Mouse (Mus musculus): ENCODE results near the gene 5730480H06Rik.

Gene 5730480H06Rik

DNA sequence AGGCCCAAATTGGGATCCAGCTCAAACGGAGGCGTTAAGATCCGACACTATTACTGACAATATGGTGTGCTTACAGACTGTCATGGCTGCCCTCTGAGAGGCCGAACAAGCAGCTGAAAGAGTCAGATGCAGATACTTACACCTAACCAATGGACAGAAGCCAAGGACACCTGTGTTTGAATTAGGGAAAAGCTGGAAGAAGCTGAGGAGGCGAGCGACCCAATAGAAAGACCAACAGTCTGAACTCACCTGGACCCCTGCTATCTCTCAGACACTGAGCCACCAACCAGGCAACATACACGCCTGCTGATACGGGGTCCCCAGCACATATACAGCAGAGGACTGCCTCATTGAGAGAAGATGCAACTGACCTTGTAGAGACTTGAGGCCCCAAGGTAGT lies at the start of gene 5730480H06Rik:
Gene 5730480H06Rik (plus strand): TSS at position 301 of the 400 bp plus-strand sequence.
- DNase-seq (ENCODE audit: low spot score), result no peak

DNA sequence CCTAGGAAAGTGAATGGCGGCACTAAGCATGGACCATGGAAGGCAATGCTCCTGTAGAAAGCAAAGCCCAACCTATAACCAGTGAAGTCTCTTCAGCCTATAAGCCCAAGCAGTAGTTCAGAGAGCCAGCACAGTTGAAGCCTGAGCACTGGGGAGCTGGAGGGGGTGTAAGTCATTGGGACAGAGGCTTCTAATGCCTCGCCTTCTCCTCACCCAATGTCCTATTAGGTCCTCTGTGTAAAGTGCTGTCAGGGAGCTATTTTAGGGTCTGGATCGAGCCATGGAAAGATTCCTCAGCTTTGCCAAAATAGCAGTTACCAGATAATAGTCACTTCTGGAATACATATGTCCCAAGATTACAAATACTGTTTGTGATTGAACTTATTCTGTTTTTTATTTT lies 26.6 kb upstream of the 5730480H06Rik start:
- DNase-seq (ENCODE audit: low spot score), result no peak

DNA sequence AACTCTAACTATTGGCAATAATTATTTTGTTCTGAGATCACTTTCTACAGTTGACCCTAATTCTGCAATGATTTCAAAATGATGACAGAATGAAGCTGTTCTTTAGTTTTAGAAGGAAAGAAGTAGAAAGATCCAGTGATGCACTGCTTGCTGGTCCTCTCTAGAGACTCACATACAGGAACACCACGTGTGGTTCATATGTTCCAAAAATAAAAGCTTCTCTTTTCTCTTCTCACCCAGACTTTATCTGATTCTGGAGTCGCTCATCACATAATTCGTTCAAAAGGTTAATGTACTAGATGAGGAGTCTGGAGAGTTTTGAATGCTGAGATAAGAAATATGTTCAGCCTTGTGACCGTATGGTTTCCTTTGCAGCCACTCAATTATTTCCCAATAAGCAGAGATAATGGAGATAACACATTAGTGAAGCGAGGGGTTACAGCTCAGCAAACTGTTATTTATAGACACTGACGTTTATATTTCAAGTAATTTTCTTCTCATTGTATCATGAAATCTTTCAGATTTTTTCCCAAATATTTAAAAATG lies 12.6 kb upstream of the 5730480H06Rik start:
- DNase-seq (ENCODE audit: low spot score), result no peak

DNA sequence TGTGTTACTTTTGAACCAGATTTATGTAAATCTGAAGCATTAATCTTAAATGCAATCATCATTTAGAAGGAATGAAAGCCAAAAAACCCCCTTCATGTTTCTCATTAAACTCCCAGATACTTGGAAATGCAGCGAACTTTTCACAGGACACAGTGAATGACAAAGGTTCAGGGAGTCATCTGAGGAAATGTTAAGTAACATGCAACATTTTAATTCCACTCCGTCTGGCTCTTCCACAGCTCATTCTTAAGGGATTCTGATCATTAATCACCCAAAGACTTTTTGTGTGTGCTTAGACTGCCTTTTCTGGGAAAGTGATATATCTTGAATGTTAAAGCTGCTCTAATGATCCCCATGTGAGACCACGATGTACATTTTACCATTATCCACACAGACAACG lies 7.2 kb upstream of the 5730480H06Rik start:
- no peak for DNase-seq (ENCODE audit: low spot score)

DNA sequence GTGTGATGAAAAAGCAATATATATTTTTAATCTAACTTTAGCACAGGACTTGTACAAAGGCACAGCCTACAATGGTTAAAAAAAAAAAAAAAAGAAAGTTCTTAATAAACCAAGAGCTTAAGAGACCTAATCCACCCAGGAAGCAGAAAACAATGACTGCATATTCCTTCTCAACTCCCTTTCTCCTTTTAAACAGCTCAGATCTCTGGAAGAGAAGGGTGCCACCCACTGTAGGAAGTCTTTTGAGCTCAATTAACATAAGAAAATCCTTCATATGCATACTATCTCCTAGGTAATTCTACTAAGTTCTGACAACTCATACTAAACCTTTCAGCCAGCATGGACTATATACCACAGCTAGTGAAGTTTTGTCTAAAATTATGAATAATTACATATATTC lies 1.5 kb upstream of the 5730480H06Rik start:
- no peak for DNase-seq (ENCODE audit: low spot score)

DNA sequence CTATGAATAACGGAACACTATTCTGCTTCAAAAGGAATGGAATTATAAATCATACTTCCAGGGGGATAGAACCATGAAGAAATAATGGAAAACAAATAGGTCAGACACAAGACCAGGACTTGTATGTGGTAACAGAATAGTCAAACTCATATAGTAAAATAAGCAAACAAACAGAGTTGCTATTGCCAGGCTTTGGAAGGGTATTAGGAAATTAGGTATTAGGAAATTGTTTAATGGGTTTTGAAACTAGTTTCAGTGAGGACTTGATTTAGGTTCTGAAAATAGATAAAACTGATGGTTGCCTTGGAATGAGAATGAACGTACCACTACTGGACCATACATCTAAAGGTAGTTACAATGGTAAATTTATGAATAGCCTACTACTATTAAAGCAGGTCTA lies 2.0 kb downstream of the 5730480H06Rik start:
- DNase-seq (ENCODE audit: low spot score), result no peak

DNA sequence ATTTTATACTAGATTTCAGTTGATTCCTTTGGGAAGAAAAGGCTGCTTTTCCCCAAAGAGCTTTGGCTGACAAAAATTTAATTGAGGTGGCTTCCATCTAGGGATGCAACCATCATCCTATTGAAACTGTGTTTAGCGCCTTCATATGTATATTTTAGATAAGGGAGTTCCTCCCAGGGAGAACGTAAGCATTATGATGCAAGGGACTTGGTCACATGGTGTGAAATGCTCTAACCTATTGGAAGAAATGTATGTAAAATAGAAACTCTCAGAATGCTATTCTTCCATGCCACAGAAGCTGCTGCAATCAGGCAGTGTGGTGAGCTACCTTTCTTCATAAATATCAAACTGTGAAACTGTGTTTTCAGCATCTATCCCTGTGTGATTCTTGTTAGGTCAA lies 3.1 kb downstream of the 5730480H06Rik start:
- DNase-seq (ENCODE audit: low spot score), result no peak

DNA sequence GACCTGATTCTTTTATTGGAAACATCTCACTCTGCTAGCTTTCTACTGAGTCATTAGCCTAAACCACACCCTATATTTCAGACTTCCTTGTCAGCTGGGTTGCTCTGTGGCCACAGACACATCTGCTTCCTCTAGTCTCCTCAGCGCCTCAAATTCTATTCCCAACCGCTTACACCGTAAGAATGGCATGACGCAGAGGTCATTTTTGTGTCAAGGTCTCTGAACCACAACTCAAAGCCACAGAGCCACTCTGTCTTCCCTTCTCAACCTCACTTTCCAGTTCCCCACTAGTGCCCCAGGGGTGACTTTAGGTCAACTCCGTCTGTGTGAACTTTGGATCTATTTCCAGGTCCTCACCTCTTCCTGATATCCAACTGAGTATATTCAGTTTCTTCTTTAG lies 3.7 kb downstream of the 5730480H06Rik start:
- DNase-seq (ENCODE audit: low spot score), result no peak

DNA sequence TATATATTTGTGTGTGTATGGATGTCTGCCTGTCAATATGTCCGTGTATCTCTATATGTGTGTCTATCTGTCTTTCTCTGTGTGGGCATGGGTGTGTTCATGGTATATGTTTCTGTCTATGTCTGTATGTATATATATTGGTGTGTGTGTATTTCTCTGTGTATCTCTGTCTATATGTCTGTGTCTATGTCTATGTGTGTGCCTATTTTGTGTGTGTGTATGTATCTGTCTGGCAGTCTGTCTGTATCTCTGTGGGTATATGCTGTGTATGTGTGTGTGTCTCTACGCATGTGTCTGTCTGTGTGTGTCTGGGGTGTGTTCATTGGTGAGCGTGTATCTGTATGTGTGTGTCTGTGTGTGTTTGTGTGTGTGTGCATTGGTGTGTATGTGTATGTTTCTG lies 5.7 kb downstream of the 5730480H06Rik start:
- no peak for DNase-seq (ENCODE audit: low spot score)

DNA sequence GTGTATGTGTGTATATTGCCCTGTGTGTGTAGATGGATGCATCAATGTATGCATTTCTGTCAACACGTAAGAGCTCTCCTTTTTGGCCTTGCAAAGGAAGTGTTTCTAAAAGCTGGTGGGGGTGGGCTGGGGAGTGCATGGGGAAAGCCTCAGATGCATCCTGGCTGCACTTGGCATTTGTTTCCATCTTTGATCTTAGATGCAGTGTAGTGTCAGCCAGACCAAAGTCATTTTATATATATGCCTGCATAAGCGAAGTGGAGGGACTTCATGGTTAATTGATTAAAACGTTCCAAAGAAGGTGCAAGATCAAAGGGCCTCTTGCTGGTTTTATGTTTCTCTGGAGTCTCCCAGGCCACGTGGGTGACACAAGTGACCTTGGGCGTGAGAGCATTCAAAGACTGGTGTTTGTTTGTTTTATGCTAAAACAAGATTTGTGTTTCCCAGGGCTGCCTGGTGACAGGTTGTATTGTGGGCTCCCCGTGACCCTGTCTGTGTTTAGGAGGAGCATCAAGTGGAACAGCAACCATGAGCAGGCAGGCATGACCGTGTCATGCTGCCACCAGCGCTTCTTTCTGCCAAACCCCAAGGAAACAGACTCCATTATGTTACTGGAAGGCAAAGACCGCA lies 6.2 kb downstream of the 5730480H06Rik start:
- DNase-seq (ENCODE audit: low spot score), result no peak

DNA sequence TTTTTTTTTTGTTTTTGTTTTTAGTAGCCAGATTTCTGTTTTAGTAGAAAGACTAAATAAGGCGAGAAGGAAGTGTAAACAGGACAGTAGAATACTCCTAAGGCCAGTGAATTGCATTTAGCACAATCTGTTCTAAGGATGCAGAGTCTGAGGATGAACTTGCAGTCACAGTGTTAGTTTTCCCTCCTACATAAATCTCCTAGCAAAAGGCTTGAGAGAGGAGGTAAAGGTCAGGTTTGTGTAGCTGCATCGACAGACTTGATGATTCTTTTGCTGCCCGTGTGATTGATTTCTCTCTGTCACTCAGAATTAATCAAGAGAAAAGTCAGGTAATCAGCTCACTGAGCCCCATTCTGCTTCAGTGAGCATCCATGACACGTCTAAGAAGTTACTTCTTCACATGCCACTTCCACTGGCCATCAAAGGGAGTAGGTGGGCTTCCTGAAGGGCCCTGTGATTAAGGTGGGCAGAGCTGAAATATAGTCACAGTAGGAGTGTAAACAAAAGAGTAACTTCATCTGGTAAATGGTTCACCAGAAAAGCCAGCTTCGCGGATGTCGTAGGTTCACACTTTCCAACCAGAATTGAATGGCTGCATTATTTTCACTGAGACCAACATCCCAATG lies 13.2 kb downstream of the 5730480H06Rik start:
- no peak for DNase-seq (ENCODE audit: low spot score)

DNA sequence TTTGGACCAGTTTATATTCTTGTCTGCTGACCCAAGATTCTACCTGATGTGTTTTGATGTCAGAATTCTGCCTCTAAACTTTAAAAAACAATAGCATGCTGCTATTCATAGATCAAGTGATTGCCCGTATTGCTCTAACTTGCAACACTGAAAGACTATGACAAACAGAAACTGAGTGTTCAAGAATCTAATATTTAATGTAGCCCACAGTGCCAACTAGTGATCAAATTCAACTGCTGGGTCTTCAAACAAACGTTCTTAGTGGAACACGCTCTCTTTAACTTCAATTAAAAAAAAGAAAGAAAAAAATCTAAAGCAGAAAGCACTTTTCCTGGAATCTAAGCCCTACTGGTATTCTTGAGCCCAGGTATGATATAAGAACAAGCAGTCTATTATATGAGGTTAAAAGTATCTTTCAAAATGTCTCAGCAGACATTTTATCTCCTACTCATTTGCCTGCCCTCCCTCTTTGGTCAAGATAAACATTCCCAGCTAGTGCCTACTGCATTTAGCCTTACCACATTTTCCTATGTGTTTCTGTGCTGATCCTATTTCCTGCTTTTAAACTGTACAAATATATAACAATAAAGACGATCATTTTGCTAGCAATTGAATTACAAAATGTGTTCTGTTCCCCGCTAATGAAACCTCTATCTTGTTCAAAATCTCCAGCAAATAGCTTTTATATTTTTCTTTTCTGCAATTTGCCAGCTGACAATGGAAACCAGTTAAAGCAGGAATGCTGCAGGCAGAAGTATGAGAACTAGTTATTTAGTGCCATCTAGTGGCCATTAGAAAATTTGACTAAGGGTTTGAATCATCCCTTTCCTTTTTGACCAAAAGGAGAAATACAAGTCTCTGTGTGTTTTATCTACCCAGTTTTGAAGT lies 17.6 kb downstream of the 5730480H06Rik start:
- peak; percentile 7 for DNase-seq (ENCODE audit: low spot score)

DNA sequence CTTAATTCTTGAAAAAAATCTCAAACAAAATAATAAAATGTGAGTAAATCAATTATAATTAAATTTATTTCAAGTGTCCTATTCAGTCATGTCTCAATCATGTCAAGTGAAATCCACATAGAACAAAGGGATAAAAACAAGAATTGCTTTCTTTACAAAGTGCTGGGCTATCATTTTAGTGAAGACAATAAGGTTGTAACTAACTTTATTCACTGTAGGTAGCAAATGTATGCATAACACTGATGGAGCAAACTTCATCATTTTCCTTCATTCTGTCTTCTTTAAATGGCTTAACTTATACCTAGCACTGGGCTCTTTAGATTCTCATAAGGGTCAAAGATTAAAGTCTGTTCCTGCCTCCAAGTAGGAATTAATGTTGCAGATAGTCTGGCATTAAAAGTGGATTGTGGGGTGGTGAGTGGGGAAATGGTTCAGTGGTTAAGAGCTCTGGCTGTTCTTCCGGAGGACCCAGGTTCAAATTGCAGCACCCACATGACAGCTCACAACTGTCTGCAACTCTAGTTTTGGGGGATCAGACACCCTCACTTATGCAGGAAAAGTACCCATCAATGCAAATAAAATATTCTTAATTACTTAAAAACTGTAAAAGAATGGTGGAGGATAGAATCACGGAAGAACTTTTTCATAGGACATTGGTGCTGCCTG lies 18.4 kb downstream of the 5730480H06Rik start:
- DNase-seq (ENCODE audit: low spot score), result no peak

DNA sequence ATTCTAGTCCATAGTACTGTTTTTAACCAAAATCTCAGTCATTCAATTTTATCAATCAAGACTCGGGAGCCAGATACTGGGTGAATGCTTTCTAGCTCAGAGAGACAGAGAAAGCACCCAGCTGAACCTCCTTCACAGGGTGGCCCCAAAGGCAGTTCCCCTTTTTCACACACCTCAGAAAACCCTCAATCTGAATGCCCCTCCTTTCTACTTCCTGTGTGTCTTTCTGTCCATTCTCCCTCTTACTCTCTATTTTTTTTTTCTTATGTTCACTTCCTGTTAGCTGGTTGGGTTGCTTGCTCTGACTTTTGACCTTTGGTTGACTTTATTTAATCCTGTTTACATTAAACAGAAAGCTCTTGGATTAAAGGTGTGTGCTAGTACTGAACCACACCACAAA lies 21.6 kb downstream of the 5730480H06Rik start:
- no peak for DNase-seq (ENCODE audit: low spot score)

DNA sequence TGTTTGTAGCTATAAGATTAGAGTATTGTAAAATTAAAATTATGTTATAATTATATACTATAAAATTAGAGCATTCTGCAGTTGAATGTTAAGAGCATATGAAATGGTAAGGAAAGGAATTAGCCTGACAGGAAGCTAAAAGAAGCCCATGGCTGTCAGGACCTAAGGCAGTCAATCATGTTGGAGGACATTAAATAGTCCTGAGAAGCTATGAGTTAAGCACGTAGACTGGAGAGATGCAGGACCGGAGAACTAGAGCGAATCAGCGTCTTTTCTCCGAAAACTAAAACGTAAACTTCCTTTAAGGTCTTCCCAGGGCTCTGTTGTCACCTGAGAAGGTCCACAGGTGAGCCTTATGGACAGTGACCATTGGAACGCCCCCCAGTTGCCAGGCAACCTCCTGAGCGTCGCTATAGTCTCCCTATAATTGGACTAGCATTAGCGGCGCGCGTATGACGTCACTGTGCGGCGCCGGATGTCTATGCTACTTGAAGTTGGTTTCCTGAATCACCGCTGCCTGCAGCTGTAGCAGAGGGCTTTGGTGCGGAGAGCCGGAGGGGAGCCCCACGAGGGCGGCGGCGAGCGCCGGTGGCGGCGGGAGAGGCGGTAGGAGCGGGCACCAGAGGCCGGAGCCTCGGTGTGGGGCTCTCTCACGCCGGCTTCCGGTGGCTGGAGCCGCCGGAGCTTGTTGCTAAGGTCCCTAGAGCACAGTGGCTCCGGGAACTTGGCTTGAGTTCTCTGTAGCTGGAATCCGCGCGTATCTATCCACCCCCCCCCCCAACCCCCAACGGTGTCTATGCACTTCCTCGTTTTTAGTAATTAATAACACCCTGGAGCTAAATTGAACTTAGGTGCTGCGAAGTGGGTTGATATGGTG lies 44.4 kb downstream of the 5730480H06Rik start:
- DNase-seq (ENCODE audit: low spot score), result peak; percentile 94

DNA sequence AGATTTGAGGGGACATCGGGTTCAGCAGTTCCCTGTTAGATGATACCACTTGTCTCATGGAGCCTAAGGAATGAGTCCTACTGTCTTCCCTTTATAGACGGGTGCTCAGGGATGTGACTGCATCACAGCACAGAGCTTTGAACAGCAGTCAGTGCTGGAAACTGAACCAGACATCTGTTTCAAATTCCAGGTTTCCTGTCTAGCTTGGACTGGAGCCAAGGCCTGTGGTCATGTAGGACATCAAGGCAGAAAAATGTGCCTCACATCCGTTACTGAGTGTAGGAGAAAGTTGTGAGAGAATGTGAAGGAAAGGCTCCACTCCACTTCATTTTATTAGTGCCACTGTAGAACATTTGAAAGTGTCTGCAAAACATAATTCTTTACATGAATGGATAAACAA lies 74.7 kb downstream of the 5730480H06Rik start:
- no peak for DNase-seq (ENCODE audit: low spot score)

DNA sequence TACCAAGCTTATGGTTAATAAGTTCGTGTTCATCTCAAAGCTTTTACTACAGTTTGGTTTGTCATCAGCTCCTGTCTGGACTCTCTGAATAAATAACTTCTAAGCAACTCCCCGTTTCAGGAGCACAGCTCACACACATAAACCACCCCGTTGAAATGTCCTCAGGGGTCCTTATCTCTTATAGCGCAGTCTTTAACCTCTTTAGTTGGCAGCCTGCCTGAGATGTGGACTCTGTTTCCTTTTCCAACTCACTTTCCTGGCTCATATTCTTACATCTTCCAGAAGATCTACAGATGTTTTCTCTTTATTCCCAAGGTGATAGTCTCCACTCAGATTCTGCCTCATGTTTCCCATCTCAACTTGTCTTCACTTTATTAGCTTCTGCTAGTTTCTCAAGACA lies 80.5 kb downstream of the 5730480H06Rik start:
- DNase-seq (ENCODE audit: low spot score), result no peak

DNA sequence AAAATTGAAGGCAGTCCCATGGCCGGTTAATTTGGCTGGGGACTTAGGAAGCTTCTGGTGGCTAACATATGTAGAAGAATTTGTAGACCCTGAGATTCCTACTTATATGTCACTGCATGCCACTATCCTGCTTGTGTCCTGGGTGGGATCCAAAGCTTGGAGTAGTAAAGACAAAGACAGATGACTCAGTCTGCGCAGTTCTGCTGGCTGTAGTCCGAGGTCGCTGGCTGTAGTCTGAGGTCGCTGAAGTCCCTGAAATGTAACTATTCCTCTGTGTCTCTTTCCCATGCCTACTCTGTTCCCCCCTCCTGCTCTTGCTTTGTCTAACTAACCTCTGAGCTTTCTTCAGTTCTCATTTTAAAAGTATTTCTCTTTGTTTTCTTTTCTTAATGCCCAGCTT lies 82.6 kb downstream of the 5730480H06Rik start:
- DNase-seq (ENCODE audit: low spot score), result no peak

DNA sequence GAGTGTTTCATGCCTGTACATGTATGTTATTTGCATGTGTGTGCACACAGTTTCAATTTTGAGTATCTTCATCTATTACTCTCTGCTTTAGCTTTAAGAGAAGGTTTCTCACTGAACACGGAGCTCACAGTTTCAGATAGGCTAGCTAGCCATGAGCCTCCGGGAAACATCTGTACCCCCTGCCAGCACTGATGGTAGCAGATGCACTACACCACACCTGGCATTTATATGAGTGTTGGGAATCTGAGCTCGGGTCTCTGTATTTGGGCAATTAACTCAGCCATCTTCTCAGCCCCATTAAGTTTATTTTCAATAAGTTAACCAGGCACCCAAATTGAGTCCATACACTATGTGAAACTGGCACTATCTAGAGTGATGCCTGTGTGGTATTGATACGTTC lies 83.7 kb downstream of the 5730480H06Rik start:
- DNase-seq (ENCODE audit: low spot score), result no peak

DNA sequence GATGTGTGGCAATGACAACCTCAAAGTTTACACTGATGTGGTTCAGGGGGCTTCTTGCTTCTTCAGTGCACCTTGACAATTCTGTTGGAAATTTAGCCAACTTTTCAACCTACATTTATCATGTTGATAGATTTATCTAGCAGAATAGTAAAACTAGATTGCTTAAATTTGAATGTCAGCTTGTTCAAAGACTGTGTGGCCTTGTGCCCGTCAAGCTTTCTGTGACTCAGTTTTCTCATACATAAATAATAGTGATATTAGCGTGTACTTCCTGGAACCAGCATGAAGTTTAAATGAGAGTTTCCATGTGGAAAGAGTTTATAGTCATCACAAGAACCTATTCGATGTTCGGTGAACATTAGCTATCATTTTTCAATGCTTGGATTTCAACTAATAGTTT lies 84.5 kb downstream of the 5730480H06Rik start:
- no peak for DNase-seq (ENCODE audit: low spot score)

DNA sequence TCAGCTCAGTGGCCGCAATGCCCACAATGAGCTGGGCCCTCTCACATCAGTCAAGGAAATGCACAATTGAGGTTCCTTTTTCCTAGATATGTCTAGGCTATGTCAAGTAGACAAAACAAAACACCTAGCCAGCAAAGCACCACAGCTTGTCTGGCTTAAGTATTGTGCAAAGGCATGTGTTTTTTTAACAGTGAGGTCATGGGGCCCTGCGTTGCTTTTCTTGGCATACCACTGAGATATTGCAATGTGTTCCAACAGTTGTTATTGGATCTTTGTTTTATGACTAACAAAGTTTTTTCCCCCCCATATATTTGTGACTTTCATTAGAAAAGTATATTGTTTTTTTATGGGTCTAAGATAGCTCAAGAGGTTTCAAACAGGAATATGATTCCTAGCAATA lies 92.0 kb downstream of the 5730480H06Rik start:
- no peak for DNase-seq (ENCODE audit: low spot score)

All from layer of hippocampus, adult 9-10 months (tissue).